Mouse (Mus musculus) forebrain, embryonic 10.5 days (tissue): ENCODE data around the gene Arhgef38. TPM values are rescaled to one million over a fixed set of nuclear protein-coding genes. Genes with fewer than 3 reads are reported as not detected.

Experiments used
- DNase-seq: peaks from one replicate; pipeline ENCODE4 v3.0.0-alpha.2; 2017; ENCODE audit warnings: low spot score; ENCODE audit errors: extremely low spot score
- H3K27ac ChIP-seq: fragments of 300-500 bp; sonication (generic); 2 replicates; pipeline ENCODE4 v1.5.1; 2016; ENCODE audit warnings: mild to moderate bottlenecking
- H3K27me3 ChIP-seq: fragments of 300-500 bp; sonication (generic); 2 replicates; pipeline ENCODE4 v1.6.1; 2016; ENCODE audit warnings: mild to moderate bottlenecking; ENCODE audit not compliant: poor library complexity, severe bottlenecking
- H3K36me3 ChIP-seq: fragments of 300-500 bp; sonication (generic); replicated peaks from 2 replicates; pipeline ENCODE4 v1.6.1; 2016; ENCODE audit warnings: mild to moderate bottlenecking, moderate library complexity
- H3K4me1 ChIP-seq: fragments of 300-500 bp; sonication (generic); 2 replicates; pipeline ENCODE4 v1.6.1; 2016
- H3K4me3 ChIP-seq: fragments of 300-500 bp; sonication (generic); 2 replicates; pipeline ENCODE4 v1.5.1; 2016; ENCODE audit warnings: mild to moderate bottlenecking, moderate library complexity
- H3K9me3 ChIP-seq: fragments of 300-500 bp; sonication (generic); 2 replicates; pipeline ENCODE4 v1.6.1; 2016; ENCODE audit warnings: mild to moderate bottlenecking, moderate library complexity
- WGBS: fragments of 180-500 bp; shearing (Covaris S2); methylation state at CpG from one replicate; pipeline ENCODE4 v1.1.7; 2016; 5-methylcytosine and 5-hydroxymethylcytosine counted together
- polyA plus RNA-seq: library from polyadenylated mRNA; unstranded; fragments of >200 nt; fragmentation: Nextera tagmentation; extraction: Ambion mirVana; gene quantifications from 2 replicates; pipeline ENCODE4 v1.2.1, GENCODE M21; 2016

Gene Arhgef38
- polyA plus RNA-seq, result 0.02 and 0.10 TPM in 2 replicates

DNA sequence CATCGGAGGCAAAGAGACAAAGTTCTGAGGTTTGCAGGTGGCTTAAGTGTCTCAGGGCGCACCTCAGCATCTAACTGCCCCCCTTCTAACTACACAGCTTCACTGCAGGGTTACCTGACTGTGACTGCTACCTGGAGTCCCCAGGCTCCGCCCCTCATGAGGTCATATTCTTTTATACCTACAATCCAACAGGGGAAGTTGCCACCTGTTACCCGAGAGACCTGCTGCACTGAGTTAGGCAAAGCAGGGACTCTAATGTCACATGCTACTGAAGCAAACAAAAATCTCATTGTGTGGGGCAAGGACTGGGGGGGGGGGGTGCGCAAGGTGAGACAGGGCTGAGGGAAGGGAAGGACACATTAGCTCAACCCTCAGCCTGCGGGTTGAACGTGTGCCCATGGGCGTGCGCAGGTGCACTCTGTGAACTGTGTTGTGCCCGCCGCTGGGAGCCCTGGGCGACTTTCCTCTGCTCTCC is at the start of gene Arhgef38:
Gene Arhgef38 (minus strand): TSS at position 129 of the 475 bp plus-strand sequence.
- DNase-seq, result no peak
- Histone ChIP-seq H3K27ac (no peak within 1 kb of the TSS), H3K27me3 (no peaks in the 10 kb centered on the region), H3K4me1 (peaks cover 8% of the 10 kb centered on the region; the same call in 1 of the 2 replicates), H3K9me3 (no peaks in the 10 kb centered on the region), H3K36me3 (no peaks in the 10 kb centered on the region), H3K4me3 (no peak within 1 kb of the TSS)
- 59% methylated on average over 11 of the region's 12 CpGs for WGBS

GRCm38 (mm10) chr3:133271887-133272286 is 37.1 kb upstream of the Arhgef38 start:
- Histone ChIP-seq H3K4me3 (no peak overlapping the region), H3K36me3 (no peaks in the 10 kb centered on the region), H3K27ac (no peak overlapping the region), H3K27me3 (no peaks in the 10 kb centered on the region), H3K4me1 (no peaks in the 10 kb centered on the region), H3K9me3 (no peaks in the 10 kb centered on the region)
- peak; percentile 39 for DNase-seq
- 23% methylated on average over 3 of the region's 3 CpGs for WGBS

DNA sequence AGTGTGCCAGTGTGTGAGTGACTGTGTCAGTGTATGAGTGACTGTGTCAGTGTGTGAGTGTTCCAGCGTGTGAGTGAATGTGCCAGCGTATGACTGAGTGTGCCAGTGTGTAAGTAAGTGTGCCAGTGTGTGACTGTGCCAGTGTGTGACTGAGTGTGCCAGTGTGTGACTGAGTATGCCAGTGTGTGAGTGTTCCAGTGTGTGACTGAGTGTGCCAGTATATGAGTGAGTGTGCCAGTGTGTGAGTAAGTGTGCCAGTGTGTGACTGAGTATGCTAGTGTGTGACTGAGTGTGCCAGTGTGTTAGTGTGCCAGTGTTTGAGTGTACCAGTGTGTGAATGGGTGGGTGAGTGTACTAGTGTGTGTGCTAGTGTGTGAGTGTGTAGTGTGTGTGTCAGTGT is 24.1 kb upstream of the Arhgef38 start:
- H3K9me3 ChIP-seq, result no peaks in the 10 kb centered on the region
- 93% methylated on average over 2 of the region's 2 CpGs for WGBS
- DNase-seq, result no peak
- H3K27ac ChIP-seq, result no peak overlapping the region
- H3K4me3 ChIP-seq, result no peak overlapping the region
- no peaks in the 10 kb centered on the region for H3K4me1 ChIP-seq
- no peaks in the 10 kb centered on the region for H3K36me3 ChIP-seq
- no peaks in the 10 kb centered on the region for H3K27me3 ChIP-seq

GRCm38 (mm10) chr3:133255842-133256241 is 21.1 kb upstream of the Arhgef38 start:
- Histone ChIP-seq H3K4me1 (no peaks in the 10 kb centered on the region), H3K27me3 (no peaks in the 10 kb centered on the region), H3K4me3 (no peak overlapping the region), H3K36me3 (no peaks in the 10 kb centered on the region), H3K9me3 (no peaks in the 10 kb centered on the region), H3K27ac (no peak overlapping the region)
- DNase-seq, result no peak
- 85% methylated on average over 4 of the region's 4 CpGs for WGBS

GRCm38 (mm10) chr3:133244027-133244426 is 9.3 kb upstream of the Arhgef38 start:
- Histone ChIP-seq H3K4me1 (no peaks in the 10 kb centered on the region), H3K27me3 (no peaks in the 10 kb centered on the region), H3K4me3 (no peak overlapping the region), H3K36me3 (no peaks in the 10 kb centered on the region), H3K9me3 (no peaks in the 10 kb centered on the region), H3K27ac (no peak overlapping the region)
- no peak for DNase-seq
- 79% methylated on average over 9 of the region's 9 CpGs for WGBS

GRCm38 (mm10) chr3:133241916-133242315 is 7.2 kb upstream of the Arhgef38 start:
- no peak for DNase-seq
- Histone ChIP-seq H3K27me3 (no peaks in the 10 kb centered on the region), H3K27ac (no peak overlapping the region), H3K4me1 (no peaks in the 10 kb centered on the region), H3K36me3 (no peaks in the 10 kb centered on the region), H3K9me3 (no peaks in the 10 kb centered on the region), H3K4me3 (no peak overlapping the region)
- 78% methylated on average over 1 of the region's 1 CpGs for WGBS

GRCm38 (mm10) chr3:133233993-133234392 is 756 bp downstream of the Arhgef38 start:
- Histone ChIP-seq H3K4me3 (no peak overlapping the region), H3K4me1 (peaks cover 8% of the 10 kb centered on the region; the same call in 1 of the 2 replicates), H3K27ac (no peak overlapping the region), H3K9me3 (no peaks in the 10 kb centered on the region), H3K36me3 (no peaks in the 10 kb centered on the region), H3K27me3 (no peaks in the 10 kb centered on the region)
- DNase-seq, result no peak
- WGBS, result 58% methylated on average over 9 of the region's 9 CpGs

DNA sequence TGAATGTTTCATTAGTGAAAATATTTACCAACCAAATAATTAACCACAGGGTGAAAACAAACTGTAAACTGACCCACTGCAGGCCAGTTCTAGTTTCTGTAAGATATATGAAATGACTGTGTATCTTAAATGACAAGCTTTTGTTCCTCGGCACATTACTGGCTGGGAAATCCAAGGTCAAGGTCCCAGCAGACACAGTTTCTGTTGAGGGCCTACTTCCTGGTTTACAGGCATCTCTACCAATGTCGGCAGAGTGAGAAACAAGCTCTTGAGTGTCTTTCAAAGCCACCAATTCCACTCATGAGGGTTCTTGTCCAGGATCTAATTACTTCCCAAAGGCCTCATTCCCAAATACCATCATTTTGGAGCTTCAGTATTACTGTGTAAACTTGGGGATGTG is 4.3 kb downstream of the Arhgef38 start:
- no peaks in the 10 kb centered on the region for H3K27me3 ChIP-seq
- no peaks in the 10 kb centered on the region for H3K36me3 ChIP-seq
- no peak overlapping the region for H3K27ac ChIP-seq
- DNase-seq, result no peak
- H3K4me3 ChIP-seq, result no peak overlapping the region
- 89% methylated on average over 2 of the region's 2 CpGs for WGBS
- H3K4me1 ChIP-seq, result peaks cover 5% of the 10 kb centered on the region; the same call in 1 of the 2 replicates
- H3K9me3 ChIP-seq, result no peaks in the 10 kb centered on the region

DNA sequence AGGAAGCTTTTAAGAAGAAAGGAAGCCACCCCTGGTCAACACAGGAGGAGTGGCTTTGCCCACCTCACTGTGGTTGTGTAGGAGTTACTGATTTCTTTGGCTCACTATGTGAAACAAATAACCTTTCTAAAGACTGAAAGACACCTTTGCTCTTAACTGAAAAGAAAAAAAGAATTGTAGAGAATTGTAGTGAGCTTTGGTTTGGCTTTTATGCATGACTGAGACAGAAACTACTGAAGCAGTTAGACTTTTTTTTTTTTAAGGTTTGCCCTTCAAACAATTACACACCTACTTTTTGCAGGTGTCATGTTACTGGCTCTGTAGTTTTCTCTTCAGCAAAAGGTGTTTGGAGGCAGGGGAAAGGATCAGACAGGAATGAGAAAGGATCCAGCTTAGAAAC is 5.2 kb downstream of the Arhgef38 start:
- DNase-seq, result no peak
- Histone ChIP-seq H3K27me3 (no peaks in the 10 kb centered on the region), H3K36me3 (no peaks in the 10 kb centered on the region), H3K27ac (no peak overlapping the region), H3K4me1 (peaks cover 2% of the 10 kb centered on the region; the same call in 1 of the 2 replicates), H3K9me3 (no peaks in the 10 kb centered on the region), H3K4me3 (no peak overlapping the region)

DNA sequence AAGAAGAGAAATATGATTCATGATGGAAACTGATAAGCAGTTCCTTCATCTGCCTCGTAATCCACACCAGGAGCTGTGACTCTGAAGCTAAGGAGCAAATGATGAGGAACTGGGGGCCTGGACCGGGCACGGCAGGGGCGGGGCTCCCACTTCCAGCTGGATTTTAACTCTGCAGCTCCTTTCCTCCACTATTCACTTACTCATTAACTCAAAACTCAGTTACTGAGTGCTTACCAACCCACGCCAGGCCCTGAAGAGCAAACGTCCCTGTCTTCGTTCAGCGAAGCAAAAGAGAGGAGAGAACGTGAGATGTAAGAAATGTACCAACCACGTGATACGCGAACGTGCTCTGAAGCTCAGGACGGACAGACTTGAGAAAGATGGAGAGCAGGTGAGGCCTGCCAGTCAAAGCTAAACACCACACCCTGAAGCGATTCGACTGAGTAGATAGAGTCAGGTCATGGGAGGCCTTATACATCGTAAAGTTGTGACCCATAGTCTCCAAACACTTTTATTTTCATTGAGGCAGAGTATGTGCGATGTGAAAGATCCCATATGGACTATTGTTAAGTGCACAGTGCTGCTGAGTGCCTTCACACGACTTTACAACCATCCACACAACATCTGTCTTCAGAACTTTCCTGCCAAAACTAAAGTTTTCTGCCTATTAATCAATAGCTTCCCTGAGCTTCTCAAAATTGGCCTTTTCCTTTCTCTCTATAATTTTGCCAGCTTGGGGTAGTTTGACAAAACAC is 7.3 kb downstream of the Arhgef38 start:
- no peaks in the 10 kb centered on the region for H3K9me3 ChIP-seq
- H3K4me3 ChIP-seq, result no peak overlapping the region
- WGBS, result 91% methylated on average over 19 of the region's 19 CpGs
- no peak overlapping the region for H3K27ac ChIP-seq
- H3K4me1 ChIP-seq, result peaks cover 4% of the 10 kb centered on the region; the same call in 1 of the 2 replicates
- H3K27me3 ChIP-seq, result no peaks in the 10 kb centered on the region
- DNase-seq, result no peak
- H3K36me3 ChIP-seq, result no peaks in the 10 kb centered on the region

- Histone ChIP-seq H3K36me3 (no peaks in the 10 kb centered on the region), H3K4me3 (no peak overlapping the region), H3K27me3 (no peaks in the 10 kb centered on the region), H3K4me1 (no peaks in the 10 kb centered on the region), H3K9me3 (no peaks in the 10 kb centered on the region), H3K27ac (no peak overlapping the region)
- 88% methylated on average over 7 of the region's 7 CpGs for WGBS
- no peak for DNase-seq
Observed at GRCm38 (mm10) chr3:133218501-133218900, 16.2 kb downstream of the Arhgef38 start.

GRCm38 (mm10) chr3:133215198-133215819 is 19.4 kb downstream of the Arhgef38 start:
- Histone ChIP-seq H3K27me3 (no peaks in the 10 kb centered on the region), H3K4me3 (no peak overlapping the region), H3K4me1 (no peaks in the 10 kb centered on the region), H3K27ac (no peak overlapping the region), H3K36me3 (no peaks in the 10 kb centered on the region), H3K9me3 (no peaks in the 10 kb centered on the region)
- DNase-seq, result no peak
- WGBS, result 85% methylated on average over 5 of the region's 5 CpGs

DNA sequence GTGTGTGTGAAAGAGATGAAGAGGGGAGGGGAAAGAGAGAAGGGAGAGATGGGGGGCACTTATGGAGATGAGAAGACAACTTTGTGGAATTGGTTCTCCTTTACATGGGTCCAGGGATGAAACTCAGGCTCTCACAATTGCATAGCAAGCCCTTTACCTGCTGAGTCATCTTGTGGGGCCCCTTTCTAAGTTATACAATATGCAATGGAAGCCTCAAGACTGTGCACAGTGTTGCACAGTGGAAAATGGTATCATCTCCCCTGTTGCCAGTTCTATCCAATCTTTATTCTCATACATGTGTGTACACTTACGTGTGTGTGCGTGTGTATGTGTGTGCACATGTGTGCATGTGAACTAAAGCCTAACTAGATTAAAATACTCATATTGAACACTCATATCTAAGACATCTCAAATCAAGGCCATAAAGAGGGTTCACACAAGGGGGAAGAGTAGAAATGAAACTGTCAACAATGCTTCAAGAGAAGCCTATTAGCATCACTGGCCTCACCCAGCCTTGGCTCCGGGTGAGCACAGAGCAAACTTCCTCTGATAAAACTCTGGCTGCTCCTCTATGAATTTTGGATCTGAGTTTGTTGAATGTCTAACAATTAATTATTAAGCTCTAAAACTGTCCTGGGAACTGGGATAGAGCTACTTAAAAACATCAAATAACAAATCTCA is 21.2 kb downstream of the Arhgef38 start:
- Histone ChIP-seq H3K4me1 (no peaks in the 10 kb centered on the region), H3K9me3 (no peaks in the 10 kb centered on the region), H3K4me3 (no peak overlapping the region), H3K27ac (no peak overlapping the region), H3K27me3 (no peaks in the 10 kb centered on the region), H3K36me3 (no peaks in the 10 kb centered on the region)
- DNase-seq, result no peak
- 93% methylated on average over 3 of the region's 3 CpGs for WGBS
